Mouse (Mus musculus): ENCODE data around the gene Zfp931. TPM values are rescaled to one million over a fixed set of nuclear protein-coding genes. Genes with fewer than 3 reads are reported as not detected.
"Not testable (repeated sequence)": the region's sequence is repeated elsewhere in the genome, so short reads cannot be mapped to it uniquely, and the experiment has no call there.

The Zfp931 gene
- polyA plus RNA-seq, 1 experiment from 2014 or later = 14.6 TPM

- no peaks in the 10 kb centered on the region for H3K36me3 ChIP-seq (replicated peaks; ENCODE audit: control insufficient read depth, insufficient read depth)
- H3K9me3 ChIP-seq (ENCODE audit: control insufficient read depth, low read length) = no peaks in the 10 kb centered on the region
- H3K27me3 ChIP-seq (ENCODE audit: control insufficient read depth, insufficient read depth, low read length) = peaks cover 17% of the 10 kb centered on the region
- peaks cover 6% of the 10 kb centered on the region for H3K4me1 ChIP-seq (replicated peaks; ENCODE audit: control insufficient read depth, insufficient read depth, low read length)
- WGBS = 23% methylated on average over 19 of the region's 19 CpGs
- peak overlapping the region; percentile 63 for H3K9ac ChIP-seq
- no peak for DNase-seq (ENCODE audit: low spot score)
- H3K27ac ChIP-seq = no peak overlapping the region
- ATAC-seq (ENCODE audit: low FRiP score) = no peak; the same call in 1 of the 2 replicates
- H3K4me3 ChIP-seq (replicated peaks; ENCODE audit: low read length) = peak overlapping the region; percentile 44
- H3K4me2 ChIP-seq (replicated peaks) = peak overlapping the region; percentile 97
These were observed 41.5 kb upstream of the Zfp931 start for GRCm38 (mm10) chr2:178119561-178120355.

DNA sequence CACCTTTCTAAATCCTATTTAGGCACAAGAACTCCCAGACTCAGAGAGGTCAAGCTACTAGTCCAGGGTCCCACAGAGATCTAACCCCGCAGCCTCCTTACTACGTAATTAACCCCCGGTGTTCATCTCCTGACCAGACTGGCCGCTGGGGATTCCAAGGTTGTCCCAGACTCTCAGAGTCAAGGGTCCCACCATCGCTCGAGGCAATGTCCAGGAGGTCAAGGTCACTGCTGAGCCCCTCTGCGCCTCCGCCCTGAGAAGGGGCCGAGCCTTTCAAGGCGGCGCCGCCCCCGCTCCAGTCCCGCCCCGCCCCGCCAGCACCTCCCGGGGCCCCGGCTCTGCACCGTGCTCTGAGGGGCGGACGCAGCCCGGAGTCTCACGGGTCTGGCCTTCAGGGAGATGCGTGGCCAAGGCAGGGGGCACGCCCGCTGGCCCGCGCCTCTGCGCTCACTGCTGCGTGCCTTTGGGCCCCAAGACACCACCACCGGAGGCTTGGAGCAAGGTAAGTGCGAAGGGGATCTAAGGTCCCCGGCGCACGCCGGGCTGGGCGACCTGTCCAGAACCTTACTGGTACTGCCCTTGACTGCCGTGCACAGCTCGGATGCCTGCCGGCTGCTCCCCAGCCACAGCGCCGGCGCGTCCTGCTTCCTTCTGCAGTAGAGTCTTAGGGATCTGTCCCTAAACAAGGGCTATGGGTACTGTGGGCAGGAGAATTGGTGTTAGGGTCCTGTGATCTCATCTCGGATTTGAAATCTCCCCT lies 40.7 kb upstream of the Zfp931 start, which contains the start of gene Phactr3:
Gene Phactr3, plus strand, starts transcription at position 175 of the 760 bp plus-strand sequence.
- Histone ChIP-seq H3K9me3 (ENCODE audit: control insufficient read depth, low read length) (no peaks in the 10 kb centered on the region), H3K4me3 (replicated peaks; ENCODE audit: low read length) (peak within 1 kb of the TSS; percentile 44), H3K9ac (peak within 1 kb of the TSS; percentile 63), H3K4me2 (replicated peaks) (peak within 1 kb of the TSS; percentile 97), H3K27me3 (ENCODE audit: control insufficient read depth, insufficient read depth, low read length) (peaks cover 17% of the 10 kb centered on the region), H3K27ac (no peak within 1 kb of the TSS), H3K4me1 (replicated peaks; ENCODE audit: control insufficient read depth, insufficient read depth, low read length) (peaks cover 6% of the 10 kb centered on the region), H3K36me3 (replicated peaks; ENCODE audit: control insufficient read depth, insufficient read depth) (no peaks in the 10 kb centered on the region)
- ATAC-seq (ENCODE audit: low FRiP score) (peak; percentile 59), DNase-seq (ENCODE audit: low spot score) (no peak)
- WGBS = 1% methylated on average over 45 of the region's 45 CpGs

DNA sequence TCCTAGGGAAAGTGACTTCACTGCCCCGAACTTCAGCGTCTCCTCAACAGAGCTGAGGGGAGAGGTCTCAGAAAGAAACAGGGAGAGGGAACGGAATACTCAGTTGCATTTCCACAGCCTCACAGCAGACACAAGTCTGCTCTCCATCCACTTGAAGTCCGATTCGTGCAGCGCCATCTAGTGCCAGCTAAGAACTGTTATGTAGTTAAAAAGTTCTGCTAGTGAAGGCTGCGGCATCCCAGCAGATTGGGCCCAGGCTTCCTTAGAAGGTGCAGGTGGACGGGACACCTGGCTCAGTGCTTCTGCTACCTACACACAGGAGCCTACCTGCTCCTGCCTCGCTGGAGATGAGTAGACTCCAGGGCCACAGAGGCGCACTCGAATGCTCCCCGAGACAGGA lies 39.7 kb upstream of the Zfp931 start:
- ATAC-seq (ENCODE audit: low FRiP score) (no peak), DNase-seq (ENCODE audit: low spot score) (peak; percentile 76)
- no peak overlapping the region for H3K9ac ChIP-seq
- H3K4me1 ChIP-seq (replicated peaks; ENCODE audit: control insufficient read depth, insufficient read depth, low read length) = peaks cover 6% of the 10 kb centered on the region
- no peak overlapping the region for H3K4me2 ChIP-seq (replicated peaks)
- no peaks in the 10 kb centered on the region for H3K36me3 ChIP-seq (replicated peaks; ENCODE audit: control insufficient read depth, insufficient read depth)
- H3K9me3 ChIP-seq (ENCODE audit: control insufficient read depth, low read length) = no peaks in the 10 kb centered on the region
- no peak overlapping the region for H3K4me3 ChIP-seq (replicated peaks; ENCODE audit: low read length)
- no peak overlapping the region for H3K27ac ChIP-seq
- 23% methylated on average over 12 of the region's 12 CpGs for WGBS
- H3K27me3 ChIP-seq (ENCODE audit: control insufficient read depth, insufficient read depth, low read length) = peaks cover 17% of the 10 kb centered on the region

DNA sequence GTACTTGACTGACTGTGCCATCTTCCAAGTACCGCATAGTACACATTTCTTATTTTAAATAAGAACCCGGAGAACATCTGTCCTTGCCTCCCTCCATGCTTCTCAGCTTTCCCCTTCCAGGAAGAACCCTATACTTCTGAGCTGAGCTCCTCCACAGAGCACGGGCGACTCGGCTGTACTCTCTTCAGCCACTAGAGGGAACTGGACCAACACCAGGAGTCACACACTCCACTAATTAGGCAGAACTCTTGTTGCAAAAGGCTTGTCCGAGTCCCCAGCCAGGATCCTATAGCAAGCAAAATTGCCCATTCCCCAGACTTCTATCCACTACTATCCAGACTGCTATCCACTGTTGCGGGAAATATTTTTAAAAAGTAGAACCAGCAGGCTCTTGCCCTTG lies 23.7 kb upstream of the Zfp931 start:
- H3K27me3 ChIP-seq (ENCODE audit: control insufficient read depth, insufficient read depth, low read length) = no peaks in the 10 kb centered on the region
- no peaks in the 10 kb centered on the region for H3K36me3 ChIP-seq (replicated peaks; ENCODE audit: control insufficient read depth, insufficient read depth)
- no peak overlapping the region for H3K4me3 ChIP-seq (replicated peaks; ENCODE audit: low read length)
- ATAC-seq (ENCODE audit: low FRiP score) (peak; percentile 87), DNase-seq (ENCODE audit: low spot score) (peak; percentile 73)
- WGBS = 11% methylated on average over 7 of the region's 7 CpGs
- H3K27ac ChIP-seq = no peak overlapping the region
- H3K9ac ChIP-seq = no peak overlapping the region
- no peaks in the 10 kb centered on the region for H3K4me1 ChIP-seq (replicated peaks; ENCODE audit: control insufficient read depth, insufficient read depth, low read length)
- H3K4me2 ChIP-seq (replicated peaks) = no peak overlapping the region
- no peaks in the 10 kb centered on the region for H3K9me3 ChIP-seq (ENCODE audit: control insufficient read depth, low read length)

DNA sequence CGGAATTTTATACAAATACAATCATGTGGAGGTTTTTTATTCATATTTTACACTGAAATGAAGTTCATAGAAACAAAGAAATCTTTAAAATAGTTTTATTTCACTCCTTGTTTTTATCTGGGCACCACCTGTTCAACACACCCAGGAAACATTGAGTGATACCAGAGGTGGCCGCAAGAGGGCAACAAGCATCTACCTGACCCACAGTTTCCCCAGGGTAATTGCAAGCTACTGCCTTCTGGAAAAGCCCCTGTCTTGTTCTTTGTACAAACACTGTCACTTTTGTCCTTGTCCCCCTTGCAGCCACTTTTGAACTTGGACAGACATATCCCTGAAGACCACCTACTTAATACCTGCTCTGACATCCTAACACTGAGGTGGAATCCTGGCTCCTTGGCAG lies 19.7 kb upstream of the Zfp931 start:
- no peak for ATAC-seq (ENCODE audit: low FRiP score)
- no peak overlapping the region for H3K27ac ChIP-seq

DNA sequence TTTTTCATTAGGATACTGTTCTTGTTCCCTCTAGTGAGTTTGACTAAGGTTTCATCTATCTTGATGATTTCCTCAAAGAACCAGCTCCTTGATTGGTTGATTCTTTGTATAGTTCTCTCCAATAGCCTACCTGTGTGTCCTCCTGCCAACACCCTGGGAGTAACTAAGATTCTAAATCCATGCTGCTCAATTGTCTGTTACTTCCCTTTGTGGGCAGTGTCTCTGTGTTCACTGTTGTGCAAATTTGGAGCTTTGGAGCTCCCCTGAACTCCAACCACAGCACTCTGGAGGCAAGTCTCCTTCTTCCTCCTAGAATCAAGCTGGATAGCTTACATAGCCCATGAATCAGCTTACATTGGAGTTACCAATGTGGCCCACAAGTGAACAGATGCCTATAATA lies 11.3 kb upstream of the Zfp931 start:
- ATAC-seq (ENCODE audit: low FRiP score) (no peak), DNase-seq (ENCODE audit: low spot score) (no peak)
- no peaks in the 10 kb centered on the region for H3K9me3 ChIP-seq (ENCODE audit: control insufficient read depth, low read length)
- H3K9ac ChIP-seq = no peak overlapping the region
- no peaks in the 10 kb centered on the region for H3K4me1 ChIP-seq (replicated peaks; ENCODE audit: control insufficient read depth, insufficient read depth, low read length)
- no peak overlapping the region for H3K4me2 ChIP-seq (replicated peaks)
- no peaks in the 10 kb centered on the region for H3K36me3 ChIP-seq (replicated peaks; ENCODE audit: control insufficient read depth, insufficient read depth)
- no peak overlapping the region for H3K27ac ChIP-seq
- H3K27me3 ChIP-seq (ENCODE audit: control insufficient read depth, insufficient read depth, low read length) = no peaks in the 10 kb centered on the region
- no peak overlapping the region for H3K4me3 ChIP-seq (replicated peaks; ENCODE audit: low read length)

More for the DNA sequence above, 19.7 kb upstream of the Zfp931 start:
- Histone ChIP-seq H3K36me3 (replicated peaks; ENCODE audit: control insufficient read depth, insufficient read depth) (no peaks in the 10 kb centered on the region), H3K4me3 (replicated peaks; ENCODE audit: low read length) (no peak overlapping the region), H3K9me3 (ENCODE audit: control insufficient read depth, low read length) (no peaks in the 10 kb centered on the region), H3K4me1 (replicated peaks; ENCODE audit: control insufficient read depth, insufficient read depth, low read length) (no peaks in the 10 kb centered on the region), H3K4me2 (replicated peaks) (no peak overlapping the region), H3K9ac (no peak overlapping the region), H3K27me3 (ENCODE audit: control insufficient read depth, insufficient read depth, low read length) (no peaks in the 10 kb centered on the region)
- WGBS = 5% methylated on average over 2 of the region's 2 CpGs
- peak; percentile 41 for DNase-seq (ENCODE audit: low spot score)

DNA sequence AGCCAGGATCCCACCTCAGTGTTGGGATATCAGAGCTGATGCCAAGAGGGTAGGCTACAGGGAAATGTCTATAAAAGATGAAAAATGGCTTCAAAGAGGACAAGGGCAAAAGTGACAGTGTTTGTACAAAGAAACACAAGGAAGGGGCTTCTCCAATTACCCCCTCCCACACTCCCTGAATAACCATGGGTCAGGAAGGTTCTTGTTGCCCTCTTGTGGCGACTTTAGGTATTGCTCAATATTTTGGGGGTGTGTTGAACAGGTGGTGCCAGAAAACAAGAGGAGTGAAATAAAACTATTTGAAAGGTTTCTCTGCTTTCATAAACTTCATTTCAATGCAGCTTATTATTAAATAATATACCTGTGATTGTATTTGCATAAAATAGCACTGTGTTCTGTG lies 20.1 kb downstream of the Zfp931 start:
- DNase-seq (ENCODE audit: low spot score) (peak; percentile 67), ATAC-seq (ENCODE audit: low FRiP score) (no peak)
- 14% methylated on average over 1 of the region's 1 CpGs for WGBS

DNA sequence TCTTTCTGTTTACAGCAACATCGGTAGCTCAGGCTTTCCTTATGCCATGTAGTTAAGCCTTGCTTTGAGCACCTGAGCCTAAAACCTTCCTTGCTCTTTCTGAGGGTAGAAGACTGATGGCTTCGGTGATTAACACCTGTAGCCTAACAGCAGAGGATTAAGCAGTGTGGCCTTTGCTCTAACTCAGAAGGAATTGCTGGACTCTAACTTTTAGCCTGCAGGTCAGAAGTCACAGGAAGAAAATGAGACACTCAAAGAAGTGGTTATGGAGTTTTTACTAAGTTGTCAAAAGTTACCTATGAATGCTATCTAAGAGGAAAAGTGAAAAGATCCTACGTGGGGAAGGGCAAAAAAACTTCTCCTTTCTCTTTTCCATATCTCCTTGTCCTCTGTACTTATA lies 50.7 kb downstream of the Zfp931 start:
- WGBS = 97% methylated on average over 2 of the region's 3 CpGs

More for the DNA sequence above, 20.1 kb downstream of the Zfp931 start:
- H3K9me3 ChIP-seq (ENCODE audit: control insufficient read depth, low read length) = no peaks in the 10 kb centered on the region
- H3K4me1 ChIP-seq (replicated peaks; ENCODE audit: control insufficient read depth, insufficient read depth, low read length) = no peaks in the 10 kb centered on the region
- no peaks in the 10 kb centered on the region for H3K36me3 ChIP-seq (replicated peaks; ENCODE audit: control insufficient read depth, insufficient read depth)
- no peaks in the 10 kb centered on the region for H3K27me3 ChIP-seq (ENCODE audit: control insufficient read depth, insufficient read depth, low read length)
- H3K27ac ChIP-seq = no peak overlapping the region
- no peak overlapping the region for H3K4me2 ChIP-seq (replicated peaks)
- H3K9ac ChIP-seq = no peak overlapping the region
- H3K4me3 ChIP-seq (replicated peaks; ENCODE audit: low read length) = no peak overlapping the region

GRCm38 (mm10) chr2:178023861-178024260 lies 54.4 kb downstream of the Zfp931 start:
- H3K27me3 ChIP-seq (ENCODE audit: control insufficient read depth, insufficient read depth, low read length); H3K36me3 ChIP-seq (replicated peaks; ENCODE audit: control insufficient read depth, insufficient read depth); H3K27ac ChIP-seq; DNase-seq (ENCODE audit: low spot score); H3K4me1 ChIP-seq (replicated peaks; ENCODE audit: control insufficient read depth, insufficient read depth, low read length); ATAC-seq (ENCODE audit: low FRiP score); H3K9me3 ChIP-seq (ENCODE audit: control insufficient read depth, low read length): not testable (repeated sequence)
- peak overlapping the region; percentile 61 for H3K9ac ChIP-seq
- WGBS = 14% methylated on average over 2 of the region's 2 CpGs
- peak overlapping the region; percentile 52 for H3K4me3 ChIP-seq (replicated peaks; ENCODE audit: low read length)
- H3K4me2 ChIP-seq (replicated peaks) = peak overlapping the region; percentile 58

More for the DNA sequence above, 50.7 kb downstream of the Zfp931 start:
- not testable (repeated sequence) for ATAC-seq (ENCODE audit: low FRiP score); H3K9ac ChIP-seq; H3K9me3 ChIP-seq (ENCODE audit: control insufficient read depth, low read length); H3K27ac ChIP-seq; H3K36me3 ChIP-seq (replicated peaks; ENCODE audit: control insufficient read depth, insufficient read depth); H3K27me3 ChIP-seq (ENCODE audit: control insufficient read depth, insufficient read depth, low read length); H3K4me1 ChIP-seq (replicated peaks; ENCODE audit: control insufficient read depth, insufficient read depth, low read length); H3K4me2 ChIP-seq (replicated peaks); H3K4me3 ChIP-seq (replicated peaks; ENCODE audit: low read length); DNase-seq (ENCODE audit: low spot score)

Measured in hindbrain, embryonic 14.5 days (tissue).